Mouse (Mus musculus): ENCODE results near the gene Ksr1.
A peak's percentile ranks its signal among the peaks of the same experiment; 100 is the strongest.

Ksr1 gene

DNA sequence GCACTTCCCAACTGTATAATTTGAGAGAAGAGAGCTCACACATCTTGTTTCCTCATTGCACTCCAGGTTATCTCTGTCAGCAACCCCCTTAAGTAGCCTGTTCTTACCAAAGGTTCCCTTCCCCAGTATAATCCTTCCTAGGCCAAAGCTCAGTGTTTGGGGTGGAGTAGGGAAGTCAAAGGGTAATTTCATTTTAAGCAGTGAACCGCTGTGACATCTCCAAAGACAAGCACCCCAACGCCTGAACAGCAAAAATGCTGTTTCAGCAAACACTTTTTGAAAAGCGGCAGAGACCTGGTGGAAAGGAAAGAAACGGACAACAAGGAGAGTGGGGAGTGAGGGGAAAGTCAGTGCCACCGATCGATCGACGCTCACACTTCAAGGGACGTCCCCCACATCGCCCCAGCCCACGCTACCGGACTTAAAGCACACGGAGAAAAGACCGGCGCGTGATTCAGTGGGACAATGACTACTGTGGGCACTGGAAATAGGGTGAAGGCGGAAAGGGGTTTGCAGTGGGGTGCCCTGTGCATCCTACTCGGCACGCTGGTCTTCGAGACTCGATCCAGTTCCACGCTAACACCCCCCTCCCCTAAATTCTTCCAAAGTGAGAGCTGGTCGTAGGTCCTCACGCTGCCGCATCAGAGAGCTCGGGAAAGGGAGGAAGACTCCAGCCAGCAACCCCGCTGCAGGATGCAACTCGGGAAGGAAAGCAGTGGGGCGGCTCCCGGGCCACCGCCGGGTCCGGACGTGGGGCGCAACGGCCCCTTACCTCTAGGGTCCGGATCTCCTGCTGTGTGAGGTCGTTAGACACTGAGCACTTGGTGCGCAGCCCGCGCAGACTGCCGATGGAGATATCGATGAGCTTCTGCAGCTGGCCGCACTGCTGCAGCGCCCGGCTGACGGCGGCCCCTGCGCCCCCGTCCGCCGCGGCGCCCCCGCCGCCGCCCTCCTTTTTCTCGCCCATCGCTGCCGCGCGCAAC is 633 bp downstream of the Ksr1 start:
- DNase-seq (ENCODE audit: low spot score): peak; percentile 34

DNA sequence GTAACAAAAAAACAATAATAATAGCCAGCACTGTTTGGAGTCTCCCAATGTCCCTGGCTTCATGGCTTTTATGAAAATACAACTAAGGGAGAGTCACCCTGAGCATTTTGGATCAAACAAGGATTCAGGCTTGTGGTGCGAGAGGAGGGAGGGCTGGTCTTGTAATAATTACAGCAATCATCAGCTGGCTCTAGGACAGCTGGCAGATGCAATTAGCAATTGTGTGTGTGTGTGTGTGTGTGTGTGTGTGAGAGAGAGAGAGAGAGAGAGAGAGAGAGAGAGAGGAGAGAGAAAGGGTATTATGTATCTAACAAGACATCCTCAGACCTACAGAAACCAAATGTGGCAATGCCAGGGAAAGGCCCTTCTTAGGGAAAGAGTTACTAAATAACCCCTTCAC is 1.5 kb downstream of the Ksr1 start:
- DNase-seq (ENCODE audit: low spot score): peak; percentile 39

GRCm38 (mm10) chr11:79144043-79144591 is 2.1 kb downstream of the Ksr1 start:
- DNase-seq (ENCODE audit: low spot score): no peak

GRCm38 (mm10) chr11:79143322-79143721 is 2.9 kb downstream of the Ksr1 start:
- no peak for DNase-seq (ENCODE audit: low spot score)

DNA sequence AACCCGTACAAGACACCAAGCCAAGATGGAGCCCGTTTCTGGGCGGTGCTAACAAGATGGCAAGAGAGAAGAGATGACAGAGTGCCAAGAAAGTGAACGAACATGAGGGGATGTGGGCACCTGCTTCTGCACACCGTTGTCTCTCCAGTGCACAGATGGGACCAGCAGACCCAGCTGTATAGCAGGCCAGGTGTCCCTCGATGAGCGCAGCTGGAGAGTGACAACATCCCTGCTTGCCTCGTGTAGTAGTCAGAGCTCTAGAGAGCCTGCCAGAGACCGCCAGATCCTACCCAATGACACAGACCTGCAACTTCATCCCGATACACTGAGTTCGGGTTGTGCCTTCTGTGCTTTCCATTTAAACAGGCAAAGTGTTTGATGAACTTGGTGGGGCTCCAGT is 3.8 kb downstream of the Ksr1 start:
- DNase-seq (ENCODE audit: low spot score): no peak

- DNase-seq (ENCODE audit: low spot score): no peak
Observed at GRCm38 (mm10) chr11:79141235-79142109, 4.7 kb downstream of the Ksr1 start.

GRCm38 (mm10) chr11:79140511-79140888 is 5.7 kb downstream of the Ksr1 start:
- no peak for DNase-seq (ENCODE audit: low spot score)

DNA sequence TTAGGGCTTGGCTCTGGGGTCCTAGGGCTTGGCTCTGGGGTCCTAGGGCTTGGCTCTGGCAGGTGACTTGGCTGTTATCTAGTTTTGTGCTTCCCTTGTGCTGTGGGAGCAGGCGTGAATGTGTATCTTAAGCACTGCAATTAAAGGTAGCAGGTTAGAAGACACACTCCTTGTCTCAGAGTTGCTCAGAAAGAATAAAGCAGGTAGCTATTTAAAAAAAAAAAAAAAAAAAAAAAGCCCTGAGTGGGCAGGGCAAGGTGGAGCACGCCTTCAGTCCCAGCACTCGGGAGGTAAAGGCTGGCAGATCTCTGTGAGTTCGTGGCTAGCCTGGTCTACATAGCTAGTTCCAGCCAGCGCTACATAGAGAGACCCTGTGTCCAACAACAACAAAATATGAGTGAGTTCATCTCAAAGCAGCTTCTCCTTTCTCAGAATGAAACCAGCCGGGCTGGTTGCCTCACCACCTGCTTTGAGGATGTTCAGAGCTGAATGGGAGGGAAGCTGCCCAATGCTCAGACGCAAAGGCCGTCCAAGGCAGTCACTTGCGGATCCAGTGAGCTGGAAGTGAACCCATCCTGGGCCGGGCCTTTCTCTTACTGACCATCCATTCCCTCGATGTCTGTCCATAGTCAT is 6.2 kb downstream of the Ksr1 start:
- DNase-seq (ENCODE audit: low spot score): no peak

DNA sequence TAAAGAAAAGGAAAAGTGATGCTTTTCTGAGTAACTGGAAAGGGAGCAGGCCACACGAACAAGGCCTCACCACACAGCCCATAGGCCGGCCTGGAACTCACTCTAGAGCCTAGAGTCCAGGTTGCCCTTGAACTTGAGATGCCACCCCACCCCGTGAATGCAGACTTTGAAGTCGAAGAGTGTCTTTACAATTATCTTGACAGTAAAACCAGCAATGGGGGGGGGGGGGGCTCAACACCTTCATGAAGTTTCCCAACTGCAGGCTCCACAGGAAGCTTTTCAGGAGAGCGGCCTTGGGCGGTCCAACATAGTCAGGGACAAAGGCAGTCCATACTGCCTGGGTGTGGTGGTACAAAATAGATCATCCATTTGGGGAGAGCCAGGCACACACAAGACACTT is 7.6 kb downstream of the Ksr1 start:
- DNase-seq (ENCODE audit: low spot score): no peak

GRCm38 (mm10) chr11:79137245-79137644 is 9.0 kb downstream of the Ksr1 start:
- no peak for DNase-seq (ENCODE audit: low spot score)

GRCm38 (mm10) chr11:79135685-79136360 is 10.4 kb downstream of the Ksr1 start:
- no peak for DNase-seq (ENCODE audit: low spot score)

- DNase-seq (ENCODE audit: low spot score): no peak
Observed at GRCm38 (mm10) chr11:79135105-79135503, 11.1 kb downstream of the Ksr1 start.

DNA sequence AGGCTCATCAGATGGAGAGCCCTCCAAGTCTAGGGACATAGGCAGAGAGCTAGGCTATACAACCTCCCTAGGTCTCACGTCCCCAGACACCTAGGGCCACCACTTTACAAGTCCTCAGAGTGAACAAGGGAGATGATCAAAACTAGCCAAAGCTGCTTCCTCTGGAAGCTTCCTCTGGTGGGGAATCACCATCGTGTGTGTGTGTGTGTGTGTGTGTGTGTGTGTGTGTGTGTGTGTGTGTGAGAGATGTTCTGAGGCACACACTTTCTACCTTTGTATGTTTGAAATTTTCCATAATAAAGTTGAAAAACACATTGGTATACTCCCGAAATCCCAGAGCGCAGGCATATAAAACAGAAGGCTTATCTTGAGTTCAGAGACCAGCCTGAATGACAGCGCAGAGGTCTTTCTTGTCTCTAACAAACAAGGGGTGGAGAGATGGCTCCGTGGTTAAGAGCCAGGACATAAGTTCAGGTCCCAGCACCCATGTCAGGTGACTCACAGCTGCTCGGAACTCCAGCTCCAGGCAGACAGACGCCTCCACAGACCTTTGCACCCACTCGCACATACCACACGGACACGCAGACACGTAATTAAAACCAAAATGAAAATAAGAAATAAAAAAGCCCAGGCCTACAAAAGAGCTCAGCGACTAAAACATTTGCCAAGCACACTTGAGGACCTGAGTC is 11.6 kb downstream of the Ksr1 start:
- no peak for DNase-seq (ENCODE audit: low spot score)

DNA sequence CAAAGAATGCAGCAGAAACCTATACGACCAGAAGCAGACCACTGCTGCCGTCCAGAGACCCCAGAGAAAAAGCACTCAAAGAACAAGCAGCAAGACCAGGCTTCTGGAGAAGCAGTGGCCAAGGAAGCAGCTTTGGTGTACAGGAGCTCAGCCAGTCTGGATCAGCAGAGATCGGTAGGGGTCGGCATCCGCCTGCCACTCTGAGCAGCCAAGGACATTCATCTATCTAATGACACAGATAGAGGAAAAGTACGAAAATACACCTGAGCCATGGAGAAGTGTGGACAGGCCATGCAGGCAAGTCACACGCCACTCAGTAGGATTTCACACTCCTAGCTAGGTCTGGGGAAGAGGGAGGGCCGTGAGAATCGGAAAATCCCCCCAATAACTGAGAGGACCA is 12.2 kb downstream of the Ksr1 start:
- DNase-seq (ENCODE audit: low spot score): no peak

DNA sequence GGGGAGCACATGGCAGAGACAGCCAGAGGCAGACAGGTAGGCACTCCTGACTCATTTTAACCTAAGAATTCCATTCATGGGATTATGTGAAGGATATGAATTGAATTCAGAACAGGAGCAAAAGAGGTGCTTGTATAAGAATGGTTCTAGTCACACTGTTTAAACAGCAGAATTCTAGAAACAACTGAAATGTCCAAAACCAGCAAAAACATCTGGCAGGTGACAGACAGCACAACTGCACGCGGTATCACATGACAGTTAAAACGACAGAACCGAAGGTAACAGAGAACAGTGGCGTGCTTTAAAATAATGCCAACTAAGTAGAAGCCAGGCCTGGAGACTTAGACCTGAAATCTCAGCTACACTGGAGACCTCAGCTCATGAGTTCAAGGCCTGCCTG is 13.2 kb downstream of the Ksr1 start:
- DNase-seq (ENCODE audit: low spot score): no peak

DNA sequence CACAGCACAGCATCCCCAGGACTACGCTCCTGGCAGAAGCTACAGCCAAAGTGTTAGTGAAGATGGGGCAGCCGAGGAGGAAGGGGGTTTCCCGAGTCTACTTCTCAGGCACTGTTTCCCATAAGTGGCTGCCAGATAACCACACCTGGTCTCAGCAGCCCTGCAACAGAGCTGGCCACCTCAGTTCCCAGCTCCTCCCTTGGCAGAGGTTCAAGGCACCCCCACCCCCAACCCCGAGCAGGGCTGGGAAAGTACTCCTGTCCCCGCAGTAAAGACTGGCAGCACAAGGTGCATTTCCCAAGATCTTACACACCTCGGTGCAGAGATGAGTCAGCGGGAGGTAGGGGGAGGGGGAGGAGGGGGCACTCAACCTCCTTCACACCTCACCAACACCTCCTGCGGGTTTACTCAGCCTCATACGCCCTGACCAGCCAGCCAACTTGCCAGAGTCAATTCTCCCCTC is 14.2 kb downstream of the Ksr1 start:
- no peak for DNase-seq (ENCODE audit: low spot score)

- DNase-seq (ENCODE audit: low spot score): no peak
Observed at GRCm38 (mm10) chr11:79129388-79130356, 16.5 kb downstream of the Ksr1 start.

GRCm38 (mm10) chr11:79128233-79128632 is 18.0 kb downstream of the Ksr1 start:
- DNase-seq (ENCODE audit: low spot score): no peak

- DNase-seq (ENCODE audit: low spot score): no peak
Observed at GRCm38 (mm10) chr11:79126963-79127362, 19.2 kb downstream of the Ksr1 start.

DNA sequence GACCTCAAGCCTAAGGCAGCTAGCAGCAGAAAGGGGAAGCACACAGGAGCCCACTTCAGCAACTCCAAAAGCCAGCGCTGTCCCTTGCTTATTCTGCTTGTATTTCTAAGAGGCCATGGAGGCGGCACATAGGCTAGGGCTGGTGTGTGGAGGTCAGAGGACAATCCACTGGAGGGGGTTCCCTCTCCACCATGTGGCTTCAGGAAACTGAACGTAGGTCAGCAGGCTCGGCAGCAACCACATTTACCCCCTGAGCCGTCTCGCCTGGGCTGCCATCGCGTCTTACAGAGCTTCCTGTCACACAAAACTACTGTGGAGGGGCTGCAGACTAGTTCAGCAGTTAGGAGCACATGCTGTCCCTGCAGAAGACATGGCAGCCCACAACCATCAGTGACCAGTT is 20.4 kb downstream of the Ksr1 start:
- DNase-seq (ENCODE audit: low spot score): no peak
